Mouse (Mus musculus): ENCODE measurements around the gene Hs6st3. TPM values are rescaled to one million over a fixed set of nuclear protein-coding genes. Genes with fewer than 3 reads are reported as not detected.

The Hs6st3 gene
- 6.4 and 6.6 TPM in 2 replicates for polyA plus RNA-seq (2012; rRNA removed)

- peak; percentile 45 to 60 for DNase-seq
- no peaks in the 10 kb centered on the region for H3K27me3 ChIP-seq (ENCODE audit: control insufficient read depth, insufficient read depth, low read length)
- under 1% methylated on average over 100 of the region's 100 CpGs for WGBS
- no peak for TF ChIP-seq POLR2A (IDR thresholded peaks at IDR 0.05; ENCODE audit: borderline replicate concordance, insufficient read depth, low read length)
- no peak for TF ChIP-seq CTCF (IDR thresholded peaks at IDR 0.05; ENCODE audit: borderline replicate concordance, insufficient read depth, low read depth, low read length)
- H3K4me3 ChIP-seq (replicated peaks; ENCODE audit: insufficient read depth, low read depth, low read length) = peak within 1 kb of the TSS; percentile 75
- 0 out of 2 replicates have a peak within 1 kb of the TSS, but pooled peaks have one; percentile 1 for H3K27ac ChIP-seq (ENCODE audit: insufficient read depth, low read length)
- H3K4me1 ChIP-seq (ENCODE audit: control insufficient read depth, insufficient read depth, low read length) = no peaks in the 10 kb centered on the region
These were observed at the start of gene Hs6st3 for GRCm38 (mm10) chr14:119137906-119138785. Gene Hs6st3 (plus strand): TSS chr14:119138341.

DNA sequence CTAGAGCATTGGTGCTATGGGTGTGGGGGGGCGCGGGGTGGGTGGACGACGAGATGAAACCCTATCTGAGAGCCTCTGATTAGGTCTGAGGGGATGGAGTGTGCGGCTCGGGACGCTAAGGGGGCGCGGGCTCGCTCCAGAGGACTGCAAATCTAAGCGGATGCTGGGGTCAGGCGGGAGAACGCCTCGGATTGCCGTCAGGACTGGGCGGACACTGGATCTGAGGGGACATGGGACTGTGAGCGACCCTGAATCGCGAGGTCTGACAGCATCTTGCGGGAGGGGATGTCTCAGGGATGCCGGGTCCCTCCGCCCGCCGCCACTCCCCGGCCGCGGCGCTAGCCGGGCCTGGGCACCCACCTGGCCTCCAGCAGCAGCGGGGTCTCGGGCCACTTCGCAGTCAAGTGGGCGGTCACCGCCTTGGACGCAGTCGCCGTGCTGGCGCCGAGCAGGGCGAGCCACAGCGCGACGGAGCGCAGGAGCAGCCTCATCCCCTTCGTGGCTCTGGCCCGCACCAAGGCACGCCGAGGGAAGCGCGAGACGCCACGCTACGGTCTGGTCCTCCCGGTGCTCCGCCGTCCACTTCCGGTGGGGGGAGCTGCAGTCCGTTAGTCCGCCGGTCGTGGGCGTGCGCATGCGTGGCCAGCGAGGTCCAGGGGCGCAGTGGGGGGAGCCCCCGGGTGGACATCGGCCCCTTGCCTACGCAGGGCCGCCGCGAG is 39.1 kb upstream of the Hs6st3 start, which contains the start of gene Uggt2:
TSS of gene Uggt2 (minus strand) at position 580 of the 719 bp plus-strand sequence.
- DNase-seq = peak; percentile 91 to 97
- WGBS = under 1% methylated on average over 72 of the region's 72 CpGs
- Histone ChIP-seq H3K4me3 (replicated peaks; ENCODE audit: insufficient read depth, low read depth, low read length) (peak within 1 kb of the TSS; percentile 62), H3K27ac (ENCODE audit: insufficient read depth, low read length) (peak within 1 kb of the TSS; percentile 91), H3K27me3 (ENCODE audit: control insufficient read depth, insufficient read depth, low read length) (no peaks in the 10 kb centered on the region), H3K4me1 (ENCODE audit: control insufficient read depth, insufficient read depth, low read length) (peaks cover 3% of the 10 kb centered on the region; the same call in 1 of the 2 replicates)
- TF ChIP-seq CTCF (IDR thresholded peaks at IDR 0.05; ENCODE audit: borderline replicate concordance, insufficient read depth, low read depth, low read length) (peak; percentile 82), POLR2A (IDR thresholded peaks at IDR 0.05; ENCODE audit: borderline replicate concordance, insufficient read depth, low read length) (peak; percentile 73)

- DNase-seq = no peak
- Histone ChIP-seq H3K27me3 (ENCODE audit: control insufficient read depth, insufficient read depth, low read length) (no peaks in the 10 kb centered on the region), H3K27ac (ENCODE audit: insufficient read depth, low read length) (peak overlapping the region; percentile 91), H3K4me1 (ENCODE audit: control insufficient read depth, insufficient read depth, low read length) (peaks cover 3% of the 10 kb centered on the region; the same call in 1 of the 2 replicates), H3K4me3 (replicated peaks; ENCODE audit: insufficient read depth, low read depth, low read length) (peak overlapping the region; percentile 62)
- TF ChIP-seq POLR2A (IDR thresholded peaks at IDR 0.05; ENCODE audit: borderline replicate concordance, insufficient read depth, low read length) (no peak), CTCF (IDR thresholded peaks at IDR 0.05; ENCODE audit: borderline replicate concordance, insufficient read depth, low read depth, low read length) (no peak)
- WGBS = under 1% methylated on average over 13 of the region's 13 CpGs
These were observed 38.6 kb upstream of the Hs6st3 start for GRCm38 (mm10) chr14:119099570-119099891.

DNA sequence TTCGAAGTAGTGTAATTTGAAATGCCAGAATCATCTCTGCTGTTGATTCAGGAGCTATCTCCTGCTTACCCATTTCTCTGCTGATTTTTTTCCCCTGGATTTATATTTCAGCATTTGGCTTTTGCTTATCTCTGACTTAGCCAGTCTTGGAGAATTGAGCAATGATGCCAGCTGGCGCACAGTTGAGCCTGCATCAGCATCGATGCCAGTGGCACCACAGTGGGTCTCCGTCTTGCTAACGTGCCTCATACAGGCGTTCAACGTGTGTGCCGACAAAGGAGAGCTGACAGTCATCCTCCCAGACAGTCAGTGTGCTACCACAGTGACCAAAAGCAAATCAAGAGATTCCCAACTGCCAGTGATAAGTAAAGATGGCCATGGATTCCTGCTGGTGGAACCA is 30.6 kb upstream of the Hs6st3 start:
- peak; percentile 58 to 73 for DNase-seq
- H3K4me3 ChIP-seq (replicated peaks; ENCODE audit: insufficient read depth, low read depth, low read length) = no peak overlapping the region
- peaks cover 8% of the 10 kb centered on the region for H3K4me1 ChIP-seq (ENCODE audit: control insufficient read depth, insufficient read depth, low read length)
- 17% methylated on average over 8 of the region's 8 CpGs for WGBS
- TF ChIP-seq CTCF (IDR thresholded peaks at IDR 0.05; ENCODE audit: borderline replicate concordance, insufficient read depth, low read depth, low read length) = no peak
- TF ChIP-seq POLR2A (IDR thresholded peaks at IDR 0.05; ENCODE audit: borderline replicate concordance, insufficient read depth, low read length) = no peak
- no peaks in the 10 kb centered on the region for H3K27me3 ChIP-seq (ENCODE audit: control insufficient read depth, insufficient read depth, low read length)
- H3K27ac ChIP-seq (ENCODE audit: insufficient read depth, low read length) = no peak overlapping the region

DNA sequence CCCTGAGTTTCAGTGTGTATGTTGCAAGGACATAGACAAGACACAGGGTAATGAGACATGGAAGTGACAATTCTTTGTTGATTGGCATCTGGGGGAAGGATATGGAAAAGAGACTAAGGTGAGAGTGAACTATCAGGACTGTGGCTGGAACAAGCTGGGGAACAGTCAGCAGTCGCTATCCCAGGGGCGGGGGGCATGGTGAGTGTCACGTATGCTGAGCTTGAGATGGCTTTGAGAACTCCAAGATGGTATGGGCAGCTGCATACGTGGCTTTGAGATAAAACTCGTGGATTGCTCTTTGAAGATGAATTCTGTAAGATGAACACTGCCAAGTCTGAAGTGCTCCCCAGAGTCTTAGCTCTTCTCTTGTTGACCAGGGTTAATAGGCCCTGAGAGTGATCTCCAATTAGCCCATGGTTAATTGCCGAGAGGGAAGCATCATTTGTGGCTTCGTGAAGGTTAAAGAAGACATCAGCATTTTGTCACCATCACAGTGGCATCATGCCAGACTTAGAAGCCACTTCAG is 29.3 kb upstream of the Hs6st3 start:
- H3K27ac ChIP-seq (ENCODE audit: insufficient read depth, low read length) = no peak overlapping the region
- DNase-seq = no peak

DNA sequence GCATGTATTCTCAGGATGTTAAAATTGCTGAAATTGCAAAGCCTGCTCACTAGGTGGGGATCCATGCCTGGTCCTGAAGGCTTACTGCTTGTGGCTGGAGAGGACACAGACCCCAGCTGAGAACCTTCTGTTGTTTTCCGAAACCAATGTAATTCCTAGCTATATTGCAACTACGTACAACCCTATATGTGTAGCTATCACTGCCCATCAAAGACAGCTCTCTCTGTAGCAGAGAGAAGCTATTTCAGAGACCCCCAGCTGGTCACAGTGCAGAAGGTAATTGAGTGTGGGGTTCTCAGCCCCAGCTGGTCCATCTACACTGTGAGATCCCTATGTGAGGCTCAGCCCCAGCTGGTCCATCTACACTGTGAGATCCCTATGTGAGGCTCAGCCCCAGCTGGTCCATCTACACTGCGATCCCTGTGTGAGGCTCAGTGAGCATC is 28.3 kb upstream of the Hs6st3 start:
- no peak for TF ChIP-seq POLR2A (IDR thresholded peaks at IDR 0.05; ENCODE audit: borderline replicate concordance, insufficient read depth, low read length)
- TF ChIP-seq CTCF (IDR thresholded peaks at IDR 0.05; ENCODE audit: borderline replicate concordance, insufficient read depth, low read depth, low read length) = peak; percentile 60; the same call in 1 of the 2 replicates
- 8% methylated on average over 3 of the region's 3 CpGs for WGBS
- Histone ChIP-seq H3K27ac (ENCODE audit: insufficient read depth, low read length) (no peak overlapping the region), H3K4me3 (replicated peaks; ENCODE audit: insufficient read depth, low read depth, low read length) (no peak overlapping the region), H3K4me1 (ENCODE audit: control insufficient read depth, insufficient read depth, low read length) (peaks cover 8% of the 10 kb centered on the region), H3K27me3 (ENCODE audit: control insufficient read depth, insufficient read depth, low read length) (no peaks in the 10 kb centered on the region)
- DNase-seq = peak; percentile 25 to 46

More for the DNA sequence above, 29.3 kb upstream of the Hs6st3 start:
- no peaks in the 10 kb centered on the region for H3K27me3 ChIP-seq (ENCODE audit: control insufficient read depth, insufficient read depth, low read length)
- 73% methylated on average over 7 of the region's 7 CpGs for WGBS
- H3K4me1 ChIP-seq (ENCODE audit: control insufficient read depth, insufficient read depth, low read length) = peaks cover 8% of the 10 kb centered on the region
- no peak overlapping the region for H3K4me3 ChIP-seq (replicated peaks; ENCODE audit: insufficient read depth, low read depth, low read length)
- TF ChIP-seq CTCF (IDR thresholded peaks at IDR 0.05; ENCODE audit: borderline replicate concordance, insufficient read depth, low read depth, low read length) (no peak), POLR2A (IDR thresholded peaks at IDR 0.05; ENCODE audit: borderline replicate concordance, insufficient read depth, low read length) (no peak)

GRCm38 (mm10) chr14:119112558-119112957 is 25.6 kb upstream of the Hs6st3 start:
- 81% methylated on average over 6 of the region's 6 CpGs for WGBS
- no peak for TF ChIP-seq CTCF (IDR thresholded peaks at IDR 0.05; ENCODE audit: borderline replicate concordance, insufficient read depth, low read depth, low read length)
- TF ChIP-seq POLR2A (IDR thresholded peaks at IDR 0.05; ENCODE audit: borderline replicate concordance, insufficient read depth, low read length) = no peak
- Histone ChIP-seq H3K4me1 (ENCODE audit: control insufficient read depth, insufficient read depth, low read length) (peaks cover 7% of the 10 kb centered on the region), H3K27me3 (ENCODE audit: control insufficient read depth, insufficient read depth, low read length) (no peaks in the 10 kb centered on the region), H3K27ac (ENCODE audit: insufficient read depth, low read length) (no peak overlapping the region), H3K4me3 (replicated peaks; ENCODE audit: insufficient read depth, low read depth, low read length) (no peak overlapping the region)
- DNase-seq = no peak
